Mouse (Mus musculus) intestine, embryonic 14.5 days (tissue): ENCODE measurements around the gene Scn8a. TPM values are rescaled to one million over a fixed set of nuclear protein-coding genes. Genes with fewer than 3 reads are reported as not detected.

Experiments
- ATAC-seq: fragments of 200-750 bp; cut with Nextera tagmentation; replicated peaks from 2 replicates; pipeline ENCODE4 v1.8.0; 2017; ENCODE audit warnings: low read depth, moderate number of reproducible peaks, moderate TSS enrichment, moderate library complexity; ENCODE audit not compliant: low FRiP score, low TSS enrichment
- DNase-seq: peaks from one replicate; pipeline ENCODE4 v3.0.0-alpha.2; 2018; ENCODE audit warnings: low spot score
- H3K27ac ChIP-seq: fragments of 300-500 bp; sonication (generic); 2 replicates; pipeline ENCODE4 v1.5.1; 2014; ENCODE audit warnings: low read depth, mild to moderate bottlenecking, control low read depth
- H3K27me3 ChIP-seq: fragments of 300-500 bp; sonication (generic); replicated peaks from 2 replicates; pipeline ENCODE4 v1.6.1; 2014; ENCODE audit warnings: low read length, control low read depth; ENCODE audit not compliant: control insufficient read depth, insufficient read depth
- H3K36me3 ChIP-seq: fragments of 300-500 bp; sonication (generic); 2 replicates; pipeline ENCODE4 v1.6.1; 2014; ENCODE audit warnings: low read length, control low read depth; ENCODE audit not compliant: control insufficient read depth, insufficient read depth
- H3K4me1 ChIP-seq: fragments of 300-500 bp; sonication (generic); replicated peaks from 2 replicates; pipeline ENCODE4 v1.6.1; 2014; ENCODE audit warnings: low read length, control low read depth, mixed read lengths; ENCODE audit not compliant: control insufficient read depth, insufficient read depth
- H3K4me2 ChIP-seq: fragments of 300-500 bp; sonication (generic); 2 replicates; pipeline ENCODE4 v1.6.1; 2014; ENCODE audit warnings: low read length
- H3K4me3 ChIP-seq: fragments of 300-500 bp; sonication (generic); 2 replicates; pipeline ENCODE4 v1.5.1; 2014; ENCODE audit warnings: low read depth, low read length, control low read depth, mixed read lengths
- H3K9ac ChIP-seq: fragments of 300-500 bp; sonication (generic); 2 replicates; pipeline ENCODE4 v1.6.1; 2014; ENCODE audit warnings: mild to moderate bottlenecking, low read length
- H3K9me3 ChIP-seq: fragments of 300-500 bp; sonication (generic); 2 replicates; pipeline ENCODE4 v1.6.1; 2016; ENCODE audit warnings: low read length, control low read depth; ENCODE audit not compliant: control insufficient read depth
- WGBS: fragments of 180-500 bp; shearing (Covaris S2); extraction: QIAGEN DNeasy Blood & Tissue Kit; methylation state at CpG from one replicate; pipeline ENCODE4 v1.1.7; 2014; 5-methylcytosine and 5-hydroxymethylcytosine counted together
- polyA plus RNA-seq: library from polyadenylated mRNA; unstranded; fragments of >200 nt; fragmentation: Nextera tagmentation; extraction: Ambion mirVana; gene quantifications from 2 replicates; pipeline ENCODE4 v1.2.1, GENCODE M21; 2014

The Scn8a gene
- polyA plus RNA-seq, 1 experiment from 2014 or later, result 4.0 TPM

DNA sequence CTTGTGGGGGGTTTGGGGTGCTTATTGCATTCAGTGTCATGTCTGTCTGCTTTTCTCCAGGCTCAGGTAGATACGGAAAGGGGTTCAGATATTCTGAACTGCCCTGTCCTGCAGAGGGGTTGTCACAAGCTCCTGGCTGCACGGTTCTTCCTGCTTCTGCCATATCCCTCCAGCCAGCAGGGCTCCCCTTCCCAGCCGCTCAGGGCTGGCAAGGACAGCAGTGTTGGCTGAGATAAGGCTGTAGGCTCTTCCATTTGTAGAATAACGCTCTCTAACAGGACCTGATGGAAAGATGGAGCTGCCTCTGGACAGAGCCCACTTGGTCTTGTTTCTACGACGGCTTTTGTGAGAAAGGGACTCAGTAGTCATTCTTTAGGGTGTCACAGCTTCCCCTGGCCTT, 172.3 kb downstream of the Scn8a start:
- Histone ChIP-seq H3K4me1 (no peaks in the 10 kb centered on the region), H3K9me3 (no peaks in the 10 kb centered on the region), H3K4me2 (no peak overlapping the region), H3K27ac (no peak overlapping the region), H3K4me3 (no peak overlapping the region), H3K36me3 (no peaks in the 10 kb centered on the region), H3K27me3 (peaks cover 64% of the 10 kb centered on the region), H3K9ac (no peak overlapping the region)
- ATAC-seq (no peak), DNase-seq (no peak)
- 63% methylated on average over 6 of the region's 6 CpGs for WGBS

GRCm38 (mm10) chr15:101042613-101043012, 173.0 kb downstream of the Scn8a start:
- Histone ChIP-seq H3K27ac (no peak overlapping the region), H3K36me3 (no peaks in the 10 kb centered on the region), H3K27me3 (peaks cover 69% of the 10 kb centered on the region), H3K4me1 (no peaks in the 10 kb centered on the region), H3K4me2 (no peak overlapping the region), H3K9me3 (no peaks in the 10 kb centered on the region), H3K4me3 (no peak overlapping the region), H3K9ac (no peak overlapping the region)
- DNase-seq, result peak; percentile 88
- WGBS, result 25% methylated on average over 6 of the region's 6 CpGs
- ATAC-seq, result no peak

GRCm38 (mm10) chr15:101044531-101044930, 174.9 kb downstream of the Scn8a start:
- WGBS, result 54% methylated on average over 6 of the region's 6 CpGs
- no peak overlapping the region for H3K4me2 ChIP-seq
- H3K36me3 ChIP-seq, result no peaks in the 10 kb centered on the region
- no peak for ATAC-seq
- no peak overlapping the region for H3K4me3 ChIP-seq
- no peak for DNase-seq
- H3K9ac ChIP-seq, result no peak overlapping the region
- H3K9me3 ChIP-seq, result no peaks in the 10 kb centered on the region
- no peak overlapping the region for H3K27ac ChIP-seq
- H3K27me3 ChIP-seq, result peaks cover 81% of the 10 kb centered on the region
- H3K4me1 ChIP-seq, result no peaks in the 10 kb centered on the region

DNA sequence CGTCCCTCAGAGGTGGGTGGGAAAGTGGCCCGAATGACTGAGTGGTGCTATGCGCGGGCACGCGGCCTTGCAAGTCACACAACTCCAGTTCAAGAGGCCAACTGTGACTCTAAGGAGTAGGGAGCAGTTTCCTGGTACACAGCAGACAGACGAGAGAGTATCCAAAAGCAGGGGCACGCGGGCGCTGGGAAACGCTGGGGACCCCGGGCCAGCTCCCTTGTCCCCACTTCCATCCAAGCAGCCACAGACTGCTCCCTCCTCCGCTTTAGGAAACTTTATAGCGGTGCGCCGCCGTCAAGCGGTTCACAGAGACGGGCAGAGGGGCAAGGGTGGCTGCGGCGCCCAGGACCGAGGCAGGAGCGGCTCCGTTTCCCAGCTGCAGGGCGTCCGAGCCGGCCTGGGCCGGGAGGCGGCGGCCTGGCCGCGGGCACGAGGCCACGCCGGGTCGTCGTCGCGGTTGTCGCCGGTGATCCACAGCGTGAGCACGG, 176.4 kb downstream of the Scn8a start:
- Histone ChIP-seq H3K27me3 (peaks cover 70% of the 10 kb centered on the region), H3K4me2 (peak overlapping the region; percentile 100), H3K27ac (no peak overlapping the region), H3K9me3 (no peaks in the 10 kb centered on the region), H3K36me3 (no peaks in the 10 kb centered on the region), H3K4me3 (peak overlapping the region; percentile 46), H3K4me1 (no peaks in the 10 kb centered on the region), H3K9ac (peak overlapping the region; percentile 46; the same call in 1 of the 2 replicates)
- ATAC-seq, result 0 out of 2 replicates have a peak, but pooled peaks have one; percentile 9
- 1% methylated on average over 43 of the region's 43 CpGs for WGBS
- DNase-seq, result no peak

- Histone ChIP-seq H3K27me3 (peaks cover 66% of the 10 kb centered on the region), H3K27ac (no peak overlapping the region), H3K9me3 (no peaks in the 10 kb centered on the region), H3K4me3 (peak overlapping the region; percentile 46), H3K4me2 (peak overlapping the region; percentile 100), H3K4me1 (no peaks in the 10 kb centered on the region), H3K9ac (peak overlapping the region; percentile 46), H3K36me3 (no peaks in the 10 kb centered on the region)
- ATAC-seq, result peak; percentile 26; the same call in 1 of the 2 replicates
- peak; percentile 81 for DNase-seq
- WGBS, result under 1% methylated on average over 72 of the region's 77 CpGs
These were observed 177.0 kb downstream of the Scn8a start for GRCm38 (mm10) chr15:101046527-101047193.

- 3% methylated on average over 23 of the region's 23 CpGs for WGBS
- DNase-seq (no peak), ATAC-seq (peak; percentile 7; the same call in 1 of the 2 replicates)
- Histone ChIP-seq H3K27ac (no peak within 1 kb of the TSS), H3K4me3 (peak within 1 kb of the TSS; percentile 46), H3K9ac (peak within 1 kb of the TSS; percentile 46), H3K4me1 (no peaks in the 10 kb centered on the region), H3K36me3 (no peaks in the 10 kb centered on the region), H3K9me3 (no peaks in the 10 kb centered on the region), H3K4me2 (peak within 1 kb of the TSS; percentile 100), H3K27me3 (peaks cover 66% of the 10 kb centered on the region)
These were observed 177.5 kb downstream of the Scn8a start, which contains the start of gene Gm47841 for GRCm38 (mm10) chr15:101047194-101047555. Gm47841 (minus strand) TSS chr15:101047397.

DNA sequence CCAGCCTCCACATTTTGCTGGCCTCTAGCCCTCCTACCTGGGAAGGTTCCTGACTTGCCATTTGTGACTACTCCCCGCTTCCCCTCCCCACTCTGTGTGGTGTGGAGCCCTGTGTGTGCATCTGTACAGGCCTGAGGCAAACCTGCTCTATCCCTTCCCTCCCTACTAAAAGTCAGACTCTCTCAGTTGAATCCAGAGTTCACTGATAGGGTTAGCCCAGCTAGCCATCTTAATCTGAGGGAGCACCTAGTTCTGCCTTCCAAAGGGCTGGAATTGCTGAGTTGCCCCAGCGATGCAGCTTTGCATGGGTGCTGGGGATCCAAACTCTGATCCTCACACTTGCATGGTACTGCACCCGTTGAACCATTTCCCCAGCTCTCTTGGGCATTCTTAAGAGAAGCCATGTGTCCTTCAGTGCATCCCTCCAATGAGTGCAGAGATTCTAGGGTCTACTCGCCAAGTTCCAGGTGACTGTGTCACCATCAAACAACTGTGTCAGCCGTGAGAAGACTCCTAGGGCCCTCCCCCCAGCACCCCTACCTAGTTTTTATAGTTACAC, 178.8 kb downstream of the Scn8a start:
- Histone ChIP-seq H3K4me2 (no peak overlapping the region), H3K27me3 (peaks cover 70% of the 10 kb centered on the region), H3K4me3 (no peak overlapping the region), H3K27ac (no peak overlapping the region), H3K9ac (no peak overlapping the region), H3K36me3 (no peaks in the 10 kb centered on the region; the same call in 1 of the 2 replicates), H3K9me3 (0 out of 2 replicates have a peak, but pooled peaks cover 2% of the 10 kb centered on the region), H3K4me1 (peaks cover 2% of the 10 kb centered on the region; the same call in 1 of the 2 replicates)
- WGBS, result 52% methylated on average over 5 of the region's 5 CpGs
- ATAC-seq (no peak), DNase-seq (no peak)

DNA sequence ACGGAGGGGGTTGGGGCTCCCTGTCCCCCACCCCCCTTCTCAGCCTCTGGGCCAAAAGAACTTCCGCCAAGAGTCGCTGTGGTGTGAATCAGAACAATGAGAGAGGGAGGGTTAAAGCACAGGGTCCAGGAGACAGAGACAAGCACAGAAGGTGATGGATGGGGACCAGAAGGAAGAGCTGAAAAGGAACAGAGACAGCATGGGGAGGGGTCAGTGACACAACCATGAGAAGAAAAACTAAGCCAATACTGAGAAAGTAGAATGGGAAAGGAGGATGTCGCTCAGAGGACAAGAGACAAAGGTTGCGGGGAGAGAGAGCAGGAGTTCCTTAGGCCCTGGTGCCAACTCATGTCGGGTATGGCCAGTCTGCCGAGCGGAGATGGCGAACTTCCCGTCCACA, 182.2 kb downstream of the Scn8a start:
- ATAC-seq, result no peak
- Histone ChIP-seq H3K27ac (no peak overlapping the region), H3K4me2 (no peak overlapping the region), H3K9me3 (0 out of 2 replicates have a peak, but pooled peaks cover 2% of the 10 kb centered on the region), H3K27me3 (peaks cover 61% of the 10 kb centered on the region), H3K4me3 (no peak overlapping the region), H3K9ac (no peak overlapping the region), H3K4me1 (peaks cover 10% of the 10 kb centered on the region), H3K36me3 (peaks cover 3% of the 10 kb centered on the region; the same call in 1 of the 2 replicates)
- DNase-seq, result peak; percentile 54
- 65% methylated on average over 10 of the region's 10 CpGs for WGBS
